Mouse (Mus musculus) cerebellum, adult 2 months (tissue): Measurements from ENCODE around the gene Mtg2. TPM values are rescaled to one million over a fixed set of nuclear protein-coding genes. Genes with fewer than 3 reads are reported as not detected.

Experiments used
- DNase-seq, 2 experiments: peaks; one replicate each; pipeline ENCODE4 v3.0.0; 2021
- H3K27ac ChIP-seq: fragments of 200-500 bp; 2 replicates; pipeline ENCODE4 v1.5.1; 2012; ENCODE audit warnings: low read length, control low read depth, inconsistent platforms; ENCODE audit not compliant: insufficient read depth
- H3K27me3 ChIP-seq: fragments of 200-500 bp; 2 replicates; pipeline ENCODE4 v1.6.1; 2012; ENCODE audit warnings: inconsistent platforms, mild to moderate bottlenecking, low read length, moderate library complexity; ENCODE audit not compliant: control insufficient read depth, insufficient read depth
- H3K4me1 ChIP-seq: fragments of 200-500 bp; 2 replicates; pipeline ENCODE4 v1.6.1; 2011; ENCODE audit warnings: low read length; ENCODE audit not compliant: control insufficient read depth, insufficient read depth
- H3K4me3 ChIP-seq: fragments of 200-500 bp; replicated peaks from 2 replicates; pipeline ENCODE3; 2011; ENCODE audit warnings: mild to moderate bottlenecking, low read depth, low read length, control low read depth; ENCODE audit not compliant: insufficient read depth
- CTCF ChIP-seq: fragments of 200-500 bp; IDR thresholded peaks from 2 replicates; pipeline ENCODE4 v1.5.1; 2011; ENCODE audit warnings: low read depth, mild to moderate bottlenecking, control low read depth, low read length, moderate library complexity, borderline replicate concordance; ENCODE audit not compliant: insufficient read depth
- POLR2A ChIP-seq: fragments of 200-500 bp; IDR thresholded peaks from 2 replicates; pipeline ENCODE4 v1.6.1; 2011; ENCODE audit warnings: low read length, control low read depth, borderline replicate concordance; ENCODE audit not compliant: insufficient read depth
- WGBS: fragments of 180-500 bp; shearing (Covaris S2); methylation state at CpG from one replicate; pipeline ENCODE4 v1.1.7; 2018; 5-methylcytosine and 5-hydroxymethylcytosine counted together
- polyA plus RNA-seq: library from polyadenylated mRNA; depleted of rRNA; stranded (reverse); fragments of >200 nt; gene quantifications from 2 replicates; pipeline ENCODE4 v1.2.3, GENCODE M21; 2012; rRNA removed

The Mtg2 gene
- polyA plus RNA-seq = 28.5 and 28.7 TPM in 2 replicates

DNA sequence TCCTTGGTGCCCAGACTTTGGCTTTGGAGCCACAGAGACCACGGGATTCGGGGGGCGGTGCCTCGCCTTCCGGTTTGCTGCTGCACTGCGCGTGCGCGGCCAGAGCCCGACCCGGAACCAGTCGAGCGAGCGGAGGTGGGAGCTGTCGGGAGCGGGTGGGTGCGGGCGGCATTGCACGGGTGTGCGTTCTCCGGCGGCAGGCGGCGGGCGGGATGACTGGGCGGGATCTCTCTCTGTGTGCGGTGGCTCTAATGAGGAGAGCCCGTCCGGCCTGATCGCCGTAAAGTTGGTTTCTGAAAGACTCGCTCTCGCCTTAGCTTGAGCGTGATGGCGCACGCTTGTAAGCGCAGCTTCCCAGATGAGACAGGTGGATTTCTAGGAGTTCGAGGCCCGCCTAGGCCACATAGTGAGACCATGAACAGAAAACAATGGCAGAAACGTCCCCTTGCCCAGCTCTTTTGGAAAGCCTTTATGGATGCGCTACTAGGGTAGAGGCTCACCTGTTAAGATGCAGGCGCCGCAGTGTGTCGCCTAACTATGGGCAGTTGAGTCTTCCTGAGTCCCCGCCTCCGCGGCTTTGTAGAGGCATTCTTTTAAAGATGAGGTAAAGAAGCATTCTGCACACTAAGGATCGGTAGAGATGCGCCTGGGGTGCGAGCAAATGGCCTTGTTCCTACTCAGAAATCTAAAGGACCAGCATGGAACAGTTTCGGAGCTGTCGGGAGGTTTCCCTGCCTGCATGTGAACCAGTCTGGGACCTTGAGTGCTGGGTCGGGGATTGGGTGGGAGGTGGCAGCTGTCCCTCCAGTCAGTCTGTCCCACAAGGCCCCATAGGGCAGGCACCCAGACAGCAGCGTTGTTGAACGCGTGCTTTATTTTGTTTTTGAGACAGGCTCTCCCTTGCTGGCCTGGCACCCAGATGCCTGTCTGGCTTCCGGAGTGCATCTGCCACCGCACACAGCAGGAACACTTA, at the start of gene Mtg2:
Gene Mtg2, plus strand, starts transcription at position 108 of the 973 bp plus-strand sequence.
- DNase-seq = peak; percentile 95 to 98
- Histone ChIP-seq H3K4me1 (peaks cover 4% of the 10 kb centered on the region), H3K4me3 (peak within 1 kb of the TSS; percentile 71), H3K27ac (peak within 1 kb of the TSS; percentile 30), H3K27me3 (no peaks in the 10 kb centered on the region)
- TF ChIP-seq POLR2A = peak; percentile 92
- TF ChIP-seq CTCF = no peak
- 1% methylated on average over 58 of the region's 58 CpGs for WGBS

DNA sequence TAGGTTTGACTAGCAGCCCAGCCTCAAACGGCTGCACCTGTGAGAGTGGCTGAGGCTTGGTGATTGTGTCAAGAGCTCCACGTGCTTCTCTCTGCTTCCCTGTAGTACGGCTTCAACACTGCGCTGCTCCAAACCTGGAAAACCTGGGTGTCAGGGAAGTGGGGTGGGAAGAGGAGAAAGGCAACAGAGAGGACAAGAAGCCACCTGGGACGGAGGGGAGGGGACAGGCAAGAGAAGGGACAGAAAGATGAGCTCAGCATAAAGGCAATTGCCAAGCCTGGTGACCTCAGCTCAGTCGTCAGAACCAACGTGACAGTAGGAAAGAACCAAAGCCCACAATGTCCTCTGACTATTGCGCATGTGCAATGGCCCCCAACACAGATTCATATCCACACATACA, 49.5 kb upstream of the Mtg2 start:
- TF ChIP-seq POLR2A = no peak
- no peak for TF ChIP-seq CTCF
- H3K4me1 ChIP-seq = peaks cover 29% of the 10 kb centered on the region

DNA sequence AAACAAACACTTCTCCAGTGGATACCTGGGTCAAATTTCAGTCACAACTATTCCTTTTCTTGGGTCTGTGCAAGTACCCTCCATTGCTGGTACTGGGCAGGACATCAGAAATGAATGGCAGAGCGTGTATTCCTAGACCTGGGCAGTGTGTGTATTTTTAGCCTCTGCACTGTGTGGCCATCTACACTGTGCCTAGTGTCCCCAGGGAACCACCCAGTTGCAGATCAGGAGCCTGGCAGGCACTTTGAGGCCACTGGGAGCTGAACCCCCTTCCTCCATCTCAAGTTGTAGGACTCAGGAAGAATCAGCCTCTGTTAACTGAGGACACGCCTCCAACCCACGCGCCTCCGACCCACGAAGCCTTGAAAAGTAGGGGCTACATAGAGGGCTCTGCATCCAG, 47.6 kb upstream of the Mtg2 start:
- Histone ChIP-seq H3K27me3 (no peaks in the 10 kb centered on the region), H3K4me1 (peaks cover 37% of the 10 kb centered on the region), H3K4me3 (no peak overlapping the region), H3K27ac (no peak overlapping the region)
- no peak for TF ChIP-seq POLR2A
- no peak for TF ChIP-seq CTCF
- DNase-seq = no peak
- WGBS = 70% methylated on average over 6 of the region's 6 CpGs

More for the DNA sequence above, 49.5 kb upstream of the Mtg2 start:
- peak; percentile 57 to 74 for DNase-seq
- 20% methylated on average over 8 of the region's 8 CpGs for WGBS
- Histone ChIP-seq H3K27me3 (no peaks in the 10 kb centered on the region), H3K4me3 (no peak overlapping the region), H3K27ac (peak overlapping the region; percentile 72)

DNA sequence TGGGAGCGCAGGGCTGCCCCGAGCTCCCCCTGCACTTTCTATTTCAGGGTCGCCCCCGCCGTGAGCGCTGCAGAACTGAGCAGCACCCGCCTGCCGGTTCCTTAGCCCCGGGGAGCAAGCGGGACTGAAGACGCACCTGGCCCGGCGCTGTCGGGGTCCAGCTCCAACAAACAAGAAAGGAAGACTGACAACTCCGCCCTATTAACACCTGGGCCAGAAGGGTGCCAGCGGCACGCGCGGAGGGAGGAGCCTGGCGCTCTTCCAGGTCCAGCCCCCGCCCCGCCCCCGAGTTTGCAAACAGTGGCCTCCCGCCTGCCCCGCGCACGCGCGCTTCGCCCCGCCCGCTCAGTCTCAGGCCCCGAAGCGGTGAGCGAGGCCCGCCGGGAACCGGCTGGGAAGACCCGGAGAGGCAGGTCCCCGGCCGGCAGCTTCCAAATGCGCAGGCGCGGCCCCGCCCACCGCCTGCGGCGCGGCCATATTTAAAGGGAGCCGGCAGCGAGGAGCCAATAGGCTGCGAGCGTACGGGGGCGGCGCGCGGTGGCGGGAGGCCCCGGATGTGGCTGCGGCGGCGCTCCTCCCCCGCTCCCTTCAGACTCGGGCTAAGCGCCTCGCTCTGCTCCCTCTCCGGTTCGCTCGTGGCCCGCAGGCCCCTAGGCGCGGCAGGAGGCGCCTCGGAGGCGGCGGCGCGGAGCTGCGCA, 45.8 kb upstream of the Mtg2 start, which contains the start of gene Lsm14b:
Gene Lsm14b, plus strand, starts transcription at position 587 of the 698 bp plus-strand sequence.
- H3K4me3 ChIP-seq = peak within 1 kb of the TSS; percentile 91
- under 1% methylated on average over 79 of the region's 80 CpGs for WGBS
- H3K27me3 ChIP-seq = no peaks in the 10 kb centered on the region
- TF ChIP-seq CTCF = no peak
- peak; percentile 66 for TF ChIP-seq POLR2A
- DNase-seq = peak; percentile 99 to 100
- peaks cover 41% of the 10 kb centered on the region for H3K4me1 ChIP-seq
- H3K27ac ChIP-seq = peak within 1 kb of the TSS; percentile 97

DNA sequence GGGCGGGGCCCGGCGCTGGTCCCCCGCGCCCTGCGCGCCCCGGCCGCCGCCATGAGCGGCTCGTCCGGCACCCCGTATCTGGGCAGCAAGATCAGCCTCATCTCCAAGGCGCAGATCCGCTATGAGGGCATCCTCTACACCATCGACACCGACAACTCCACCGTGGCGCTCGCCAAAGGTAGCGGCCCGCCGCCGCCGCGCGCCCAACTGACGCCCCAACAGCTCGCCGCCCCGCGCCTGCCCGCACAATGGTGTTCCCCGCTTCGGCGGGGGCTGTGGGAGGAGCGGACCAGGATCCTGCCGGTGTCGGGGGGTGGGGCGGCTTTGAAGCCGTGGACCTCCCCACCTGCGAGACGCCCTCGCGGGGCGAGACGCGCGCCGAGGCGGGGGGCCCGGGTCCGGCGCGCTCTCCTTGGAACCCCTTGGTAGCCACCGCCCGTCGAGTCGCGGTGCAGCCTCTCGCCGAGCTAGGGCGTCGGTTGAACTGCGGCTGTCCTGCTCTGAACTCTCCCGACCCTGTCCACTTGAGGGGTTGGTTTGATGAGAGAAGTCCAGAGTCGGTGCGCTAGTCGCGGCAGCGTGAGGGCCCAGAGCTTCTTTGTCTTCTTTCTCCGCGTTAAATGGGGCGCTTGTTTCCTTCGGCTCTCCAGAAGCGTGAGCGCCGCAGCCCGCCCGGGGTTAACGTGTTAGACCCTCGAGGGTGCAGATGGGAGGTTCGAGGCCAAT, 45.1 kb upstream of the Mtg2 start:
- DNase-seq = peak in 1 of 2 experiments; percentile 65
- H3K4me3 ChIP-seq = peak overlapping the region; percentile 91
- H3K27ac ChIP-seq = peak overlapping the region; percentile 73
- WGBS = under 1% methylated on average over 83 of the region's 84 CpGs
- H3K4me1 ChIP-seq = peaks cover 34% of the 10 kb centered on the region
- no peak for TF ChIP-seq POLR2A
- no peak for TF ChIP-seq CTCF
- H3K27me3 ChIP-seq = no peaks in the 10 kb centered on the region

DNA sequence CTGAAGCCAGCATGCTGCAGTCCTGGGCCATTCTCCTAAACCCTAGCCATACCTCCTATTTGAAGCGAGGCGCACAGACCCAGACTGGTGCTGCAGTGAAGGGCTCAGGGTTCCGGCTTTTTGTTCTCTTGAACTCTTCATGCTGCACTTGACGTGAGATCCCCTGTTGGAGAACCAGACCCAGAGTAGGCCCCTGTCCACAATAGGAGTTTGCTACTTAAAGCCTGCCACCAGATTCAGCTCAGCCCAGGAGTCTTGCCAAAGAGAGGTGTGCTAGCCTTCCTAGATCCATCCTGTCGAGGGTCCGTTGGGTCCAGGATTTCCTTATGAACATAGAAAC, 44.6 kb upstream of the Mtg2 start:
- WGBS = 3% methylated on average over 6 of the region's 6 CpGs
- no peak for DNase-seq
- no peak for TF ChIP-seq CTCF
- no peak overlapping the region for H3K27ac ChIP-seq
- H3K4me3 ChIP-seq = peak overlapping the region; percentile 91
- H3K4me1 ChIP-seq = peaks cover 29% of the 10 kb centered on the region
- no peaks in the 10 kb centered on the region for H3K27me3 ChIP-seq

DNA sequence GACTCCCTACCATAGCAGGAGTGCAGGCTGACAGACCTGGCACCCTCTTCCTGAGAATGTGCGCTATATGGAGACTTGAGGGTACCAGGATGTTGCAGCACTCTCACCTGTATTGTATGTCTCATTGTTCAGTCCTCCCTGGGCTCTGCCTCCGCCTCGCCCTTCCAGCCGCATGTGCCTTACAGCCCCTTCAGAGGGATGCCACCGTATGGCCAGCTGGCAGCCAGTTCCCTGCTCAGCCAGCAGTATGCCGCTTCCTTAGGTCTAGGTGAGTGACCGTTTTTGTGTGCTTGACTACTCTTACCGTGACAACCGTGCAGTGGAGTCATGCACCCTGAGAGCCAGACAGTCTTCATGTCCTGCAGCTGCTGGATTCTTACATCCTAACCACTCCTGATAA, 42.6 kb upstream of the Mtg2 start:
- Histone ChIP-seq H3K27me3 (no peaks in the 10 kb centered on the region), H3K27ac (no peak overlapping the region), H3K4me1 (peaks cover 21% of the 10 kb centered on the region), H3K4me3 (peak overlapping the region; percentile 46)
- peak in 1 of 2 experiments; percentile 38 for DNase-seq
- 11% methylated on average over 9 of the region's 9 CpGs for WGBS
- TF ChIP-seq POLR2A = no peak
- no peak for TF ChIP-seq CTCF
